Mouse (Mus musculus): ENCODE measurements around the gene Pdcl3. TPM values are rescaled to one million over a fixed set of nuclear protein-coding genes. Genes with fewer than 3 reads are reported as not detected.

Pdcl3 gene
- polyA plus RNA-seq, 1 experiment from 2014 or later: 30.6 TPM

GRCm38 (mm10) chr1:39010583-39011021 is 25.2 kb downstream of the Pdcl3 start:
- Histone ChIP-seq H3K36me3 (ENCODE audit: control insufficient read depth, insufficient read depth) (no peaks in the 10 kb centered on the region), H3K4me2 (ENCODE audit: low read depth, low read length) (no peak overlapping the region), H3K27me3 (ENCODE audit: control insufficient read depth, insufficient read depth, low read depth, low read length) (no peaks in the 10 kb centered on the region), H3K9me3 (replicated peaks; ENCODE audit: control insufficient read depth, low read length) (no peaks in the 10 kb centered on the region), H3K9ac (ENCODE audit: low read depth, low read length) (no peak overlapping the region), H3K4me3 (ENCODE audit: low read depth, low read length) (no peak overlapping the region), H3K27ac (ENCODE audit: low read length) (no peak overlapping the region), H3K4me1 (ENCODE audit: control insufficient read depth, low read depth, low read length) (no peaks in the 10 kb centered on the region)
- no peak for ATAC-seq (ENCODE audit: low read depth)
- WGBS (ENCODE audit: insufficient replicate concordance): 9% methylated on average over 12 of the region's 12 CpGs

- no peak overlapping the region for H3K4me2 ChIP-seq (ENCODE audit: low read depth, low read length)
- H3K36me3 ChIP-seq (ENCODE audit: control insufficient read depth, insufficient read depth): no peaks in the 10 kb centered on the region
- no peaks in the 10 kb centered on the region for H3K9me3 ChIP-seq (replicated peaks; ENCODE audit: control insufficient read depth, low read length)
- WGBS (ENCODE audit: insufficient replicate concordance): 73% methylated on average over 13 of the region's 13 CpGs
- H3K9ac ChIP-seq (ENCODE audit: low read depth, low read length): no peak overlapping the region
- H3K4me1 ChIP-seq (ENCODE audit: control insufficient read depth, low read depth, low read length): no peaks in the 10 kb centered on the region
- no peak overlapping the region for H3K27ac ChIP-seq (ENCODE audit: low read length)
- no peak overlapping the region for H3K4me3 ChIP-seq (ENCODE audit: low read depth, low read length)
- ATAC-seq (ENCODE audit: low read depth): no peak
- no peaks in the 10 kb centered on the region for H3K27me3 ChIP-seq (ENCODE audit: control insufficient read depth, insufficient read depth, low read depth, low read length)
Observed at GRCm38 (mm10) chr1:39012576-39012975, 27.2 kb downstream of the Pdcl3 start.

DNA sequence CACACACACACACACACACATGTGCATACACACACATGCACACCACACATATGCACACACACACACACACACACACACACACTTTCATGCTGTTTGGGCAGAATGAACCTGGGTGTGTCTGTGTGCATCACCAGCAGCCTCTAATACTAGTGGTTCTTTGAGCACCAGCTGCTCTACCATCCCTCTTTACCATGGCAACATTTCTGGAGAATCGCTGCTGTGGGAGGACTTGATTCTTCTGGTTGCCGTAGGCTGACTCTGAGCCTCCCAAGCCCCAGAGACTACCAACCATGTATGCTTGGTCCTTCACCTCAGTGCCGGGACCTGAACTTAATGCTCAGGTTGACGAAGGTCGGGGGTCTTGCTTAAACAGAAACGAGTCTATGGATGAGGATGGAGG is 28.4 kb downstream of the Pdcl3 start:
- H3K9ac ChIP-seq (ENCODE audit: low read depth, low read length): no peak overlapping the region
- H3K27ac ChIP-seq (ENCODE audit: low read length): no peak overlapping the region
- no peak overlapping the region for H3K4me3 ChIP-seq (ENCODE audit: low read depth, low read length)
- H3K9me3 ChIP-seq (replicated peaks; ENCODE audit: control insufficient read depth, low read length): no peaks in the 10 kb centered on the region
- H3K4me2 ChIP-seq (ENCODE audit: low read depth, low read length): no peak overlapping the region
- no peaks in the 10 kb centered on the region for H3K36me3 ChIP-seq (ENCODE audit: control insufficient read depth, insufficient read depth)
- no peaks in the 10 kb centered on the region for H3K4me1 ChIP-seq (ENCODE audit: control insufficient read depth, low read depth, low read length)
- 69% methylated on average over 6 of the region's 6 CpGs for WGBS (ENCODE audit: insufficient replicate concordance)
- no peak for ATAC-seq (ENCODE audit: low read depth)
- H3K27me3 ChIP-seq (ENCODE audit: control insufficient read depth, insufficient read depth, low read depth, low read length): no peaks in the 10 kb centered on the region

- Histone ChIP-seq H3K27me3 (ENCODE audit: control insufficient read depth, insufficient read depth, low read depth, low read length) (no peaks in the 10 kb centered on the region), H3K27ac (ENCODE audit: low read length) (no peak overlapping the region), H3K9ac (ENCODE audit: low read depth, low read length) (no peak overlapping the region), H3K4me3 (ENCODE audit: low read depth, low read length) (no peak overlapping the region), H3K36me3 (ENCODE audit: control insufficient read depth, insufficient read depth) (no peaks in the 10 kb centered on the region), H3K4me1 (ENCODE audit: control insufficient read depth, low read depth, low read length) (no peaks in the 10 kb centered on the region), H3K9me3 (replicated peaks; ENCODE audit: control insufficient read depth, low read length) (no peaks in the 10 kb centered on the region), H3K4me2 (ENCODE audit: low read depth, low read length) (no peak overlapping the region)
- ATAC-seq (ENCODE audit: low read depth): peak; percentile 47
- 51% methylated on average over 10 of the region's 10 CpGs for WGBS (ENCODE audit: insufficient replicate concordance)
Observed at GRCm38 (mm10) chr1:39015529-39015928, 30.1 kb downstream of the Pdcl3 start.

DNA sequence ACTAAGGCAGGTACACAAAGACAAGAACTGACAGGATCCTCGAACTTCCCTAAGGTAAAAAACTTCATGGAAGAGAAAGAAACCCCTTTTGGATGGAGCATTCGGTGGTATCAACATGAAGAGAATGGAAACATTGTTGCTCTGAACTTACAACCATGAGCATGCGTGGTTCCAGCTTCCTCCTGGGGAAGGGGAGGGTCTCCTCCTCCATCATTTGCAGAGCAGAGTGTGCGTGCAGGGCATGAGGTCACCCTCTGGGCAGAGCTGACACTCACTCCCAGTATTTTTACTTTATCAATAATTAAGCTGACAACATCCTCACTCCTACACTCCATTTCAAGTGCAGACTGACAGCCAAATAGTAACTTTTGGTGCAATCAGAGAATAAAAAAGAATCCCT is 32.5 kb downstream of the Pdcl3 start:
- Histone ChIP-seq H3K36me3 (ENCODE audit: control insufficient read depth, insufficient read depth) (no peaks in the 10 kb centered on the region), H3K27ac (ENCODE audit: low read length) (no peak overlapping the region), H3K4me1 (ENCODE audit: control insufficient read depth, low read depth, low read length) (no peaks in the 10 kb centered on the region), H3K27me3 (ENCODE audit: control insufficient read depth, insufficient read depth, low read depth, low read length) (no peaks in the 10 kb centered on the region), H3K9ac (ENCODE audit: low read depth, low read length) (no peak overlapping the region), H3K4me2 (ENCODE audit: low read depth, low read length) (no peak overlapping the region), H3K9me3 (replicated peaks; ENCODE audit: control insufficient read depth, low read length) (no peaks in the 10 kb centered on the region), H3K4me3 (ENCODE audit: low read depth, low read length) (no peak overlapping the region)
- ATAC-seq (ENCODE audit: low read depth): no peak
- 50% methylated on average over 4 of the region's 4 CpGs for WGBS (ENCODE audit: insufficient replicate concordance)

DNA sequence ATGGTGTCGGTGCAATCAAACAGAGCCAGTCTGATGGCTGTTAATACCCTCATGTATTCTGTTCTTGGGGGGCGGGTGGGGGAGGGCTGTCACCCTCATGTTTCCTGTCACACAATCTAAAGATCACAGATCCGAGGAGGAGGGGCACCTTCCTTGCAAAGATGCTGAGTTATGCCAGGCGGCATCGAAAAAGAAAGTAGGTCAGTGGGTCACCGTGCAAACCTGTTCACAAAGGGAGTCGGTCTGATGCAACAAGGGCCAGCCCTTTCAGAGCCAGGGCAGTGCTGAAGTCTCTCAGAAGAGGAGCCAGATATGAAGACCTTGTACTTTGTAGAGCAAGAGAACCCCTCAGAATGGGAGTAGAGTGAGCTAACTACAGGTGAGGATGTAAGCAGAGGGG is 39.7 kb downstream of the Pdcl3 start:
- Histone ChIP-seq H3K27me3 (ENCODE audit: control insufficient read depth, insufficient read depth, low read depth, low read length) (no peaks in the 10 kb centered on the region), H3K4me1 (ENCODE audit: control insufficient read depth, low read depth, low read length) (no peaks in the 10 kb centered on the region; the same call in 1 of the 2 replicates), H3K27ac (ENCODE audit: low read length) (no peak overlapping the region), H3K9me3 (replicated peaks; ENCODE audit: control insufficient read depth, low read length) (no peaks in the 10 kb centered on the region), H3K4me2 (ENCODE audit: low read depth, low read length) (no peak overlapping the region), H3K36me3 (ENCODE audit: control insufficient read depth, insufficient read depth) (no peaks in the 10 kb centered on the region), H3K9ac (ENCODE audit: low read depth, low read length) (no peak overlapping the region), H3K4me3 (ENCODE audit: low read depth, low read length) (no peak overlapping the region)
- ATAC-seq (ENCODE audit: low read depth): peak; percentile 77
- 17% methylated on average over 7 of the region's 7 CpGs for WGBS (ENCODE audit: insufficient replicate concordance)

DNA sequence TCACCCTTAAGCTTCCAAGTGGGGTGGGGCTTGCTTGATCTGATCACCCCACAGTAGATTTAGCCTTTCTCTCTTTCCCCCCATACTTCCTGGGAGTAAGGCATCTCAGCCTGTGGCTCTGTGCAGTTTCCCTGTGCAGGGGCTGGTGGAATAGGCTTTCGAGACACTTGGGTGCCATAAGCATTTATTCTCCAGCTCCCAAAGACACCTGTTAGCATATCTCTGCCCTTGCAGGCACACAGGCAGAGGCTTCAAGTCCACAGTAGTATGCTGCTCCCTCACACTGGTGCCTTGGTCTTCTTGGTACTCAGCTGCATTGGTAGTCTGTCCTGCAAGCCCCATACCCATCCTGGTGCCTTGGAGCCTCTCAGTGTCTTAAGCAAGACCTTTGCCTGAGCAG is 40.4 kb downstream of the Pdcl3 start:
- Histone ChIP-seq H3K36me3 (ENCODE audit: control insufficient read depth, insufficient read depth) (no peaks in the 10 kb centered on the region), H3K4me1 (ENCODE audit: control insufficient read depth, low read depth, low read length) (no peaks in the 10 kb centered on the region; the same call in 1 of the 2 replicates), H3K9ac (ENCODE audit: low read depth, low read length) (no peak overlapping the region), H3K4me2 (ENCODE audit: low read depth, low read length) (no peak overlapping the region), H3K27ac (ENCODE audit: low read length) (no peak overlapping the region), H3K4me3 (ENCODE audit: low read depth, low read length) (no peak overlapping the region), H3K27me3 (ENCODE audit: control insufficient read depth, insufficient read depth, low read depth, low read length) (no peaks in the 10 kb centered on the region), H3K9me3 (replicated peaks; ENCODE audit: control insufficient read depth, low read length) (no peaks in the 10 kb centered on the region)
- 55% methylated on average over 1 of the region's 1 CpGs for WGBS (ENCODE audit: insufficient replicate concordance)
- ATAC-seq (ENCODE audit: low read depth): no peak

DNA sequence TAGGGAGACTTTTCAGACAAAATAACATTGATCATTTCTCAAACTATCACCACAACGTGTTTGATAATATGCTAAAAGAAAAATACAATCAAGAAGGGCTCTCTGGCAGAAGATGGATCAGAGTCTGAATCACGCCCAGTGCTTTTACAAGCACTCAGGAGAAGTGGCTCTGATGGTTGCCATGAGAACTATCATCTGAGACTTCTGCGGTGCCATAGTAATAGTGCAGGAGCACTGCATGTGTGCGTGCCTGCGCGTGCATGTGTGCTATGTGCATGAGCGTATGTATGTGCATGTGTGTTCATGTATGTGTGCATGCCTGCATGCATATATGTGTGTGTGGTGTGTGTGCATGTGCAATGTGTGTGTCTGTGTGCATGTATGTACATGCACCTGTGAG is 43.8 kb downstream of the Pdcl3 start:
- Histone ChIP-seq H3K9me3 (replicated peaks; ENCODE audit: control insufficient read depth, low read length) (no peaks in the 10 kb centered on the region), H3K4me2 (ENCODE audit: low read depth, low read length) (no peak overlapping the region), H3K4me1 (ENCODE audit: control insufficient read depth, low read depth, low read length) (no peaks in the 10 kb centered on the region; the same call in 1 of the 2 replicates), H3K27me3 (ENCODE audit: control insufficient read depth, insufficient read depth, low read depth, low read length) (no peaks in the 10 kb centered on the region), H3K4me3 (ENCODE audit: low read depth, low read length) (no peak overlapping the region), H3K36me3 (ENCODE audit: control insufficient read depth, insufficient read depth) (no peaks in the 10 kb centered on the region), H3K27ac (ENCODE audit: low read length) (no peak overlapping the region), H3K9ac (ENCODE audit: low read depth, low read length) (no peak overlapping the region)
- 71% methylated on average over 7 of the region's 7 CpGs for WGBS (ENCODE audit: insufficient replicate concordance)
- no peak for ATAC-seq (ENCODE audit: low read depth)

DNA sequence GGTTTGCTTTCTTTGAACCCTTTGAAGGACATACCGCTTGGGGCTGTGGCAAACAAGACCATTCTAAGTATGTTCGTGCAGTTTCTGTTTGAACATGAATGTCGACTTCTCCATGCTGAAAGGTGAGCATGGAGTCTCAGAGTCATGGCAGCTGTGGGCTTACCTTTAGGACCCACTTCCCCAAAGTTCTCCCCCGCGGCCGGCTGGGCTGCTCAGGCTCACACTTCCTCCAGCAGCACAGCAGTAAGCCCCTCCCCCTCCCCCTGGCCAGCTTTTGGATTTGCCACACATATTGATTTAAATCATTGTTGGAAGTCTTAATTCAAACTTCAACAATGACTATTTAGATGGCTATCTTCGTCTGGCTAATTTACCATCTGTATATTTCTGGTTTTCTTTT is 44.7 kb downstream of the Pdcl3 start:
- peak overlapping the region; percentile 41; the same call in 1 of the 2 replicates for H3K4me2 ChIP-seq (ENCODE audit: low read depth, low read length)
- 15% methylated on average over 7 of the region's 7 CpGs for whole genome bisulfite sequencing (ENCODE audit: insufficient replicate concordance)
- no peaks in the 10 kb centered on the region; the same call in 1 of the 2 replicates for H3K4me1 ChIP-seq (ENCODE audit: control insufficient read depth, low read depth, low read length)
- 0 out of 2 replicates have a peak overlapping the region, but pooled peaks have one; percentile 12 for H3K9ac ChIP-seq (ENCODE audit: low read depth, low read length)
- H3K36me3 ChIP-seq (ENCODE audit: control insufficient read depth, insufficient read depth): no peaks in the 10 kb centered on the region
- H3K27me3 ChIP-seq (ENCODE audit: control insufficient read depth, insufficient read depth, low read depth, low read length): no peaks in the 10 kb centered on the region
- no peak for ATAC-seq (ENCODE audit: low read depth)
- no peaks in the 10 kb centered on the region for H3K9me3 ChIP-seq (replicated peaks; ENCODE audit: control insufficient read depth, low read length)
- peak overlapping the region; percentile 30 for H3K4me3 ChIP-seq (ENCODE audit: low read depth, low read length)
- H3K27ac ChIP-seq (ENCODE audit: low read length): no peak overlapping the region
